Mouse (Mus musculus) adrenal gland (tissue): ENCODE data around the gene Gtf3c4.

Experiments
- intact Hi-C: fragments of 180-260 bp; cut with DNase I; formaldehyde crosslinking; loops from one replicate; pipeline ENCODE4 v1.15.1; 2025
- long read RNA-seq, 2 experiments: library from polyadenylated mRNA; unstranded; transcript quantifications; one replicate each; pipeline ENCODE4 v2.0.0; 2020; ENCODE audit warnings: borderline replicate concordance in 1 of 2; ENCODE audit not compliant: insufficient replicate concordance in 1 of 2

The Gtf3c4 gene
- long read RNA-seq, experiment 1, full-length matches to known transcripts = 1 of 4 reads
- long read RNA-seq, experiment 1, partial matches to known transcripts = 3 of 4 reads
- long read RNA-seq, experiment 1, other reads (novel, unspliced or antisense) = 0 of 4 reads
- long read RNA-seq, experiment 2, full-length matches to known transcripts = 2 of 11 reads
- long read RNA-seq, experiment 2, partial matches to known transcripts = 5 of 11 reads
- long read RNA-seq, experiment 2, other reads (novel, unspliced or antisense) = 4 of 11 reads

DNA sequence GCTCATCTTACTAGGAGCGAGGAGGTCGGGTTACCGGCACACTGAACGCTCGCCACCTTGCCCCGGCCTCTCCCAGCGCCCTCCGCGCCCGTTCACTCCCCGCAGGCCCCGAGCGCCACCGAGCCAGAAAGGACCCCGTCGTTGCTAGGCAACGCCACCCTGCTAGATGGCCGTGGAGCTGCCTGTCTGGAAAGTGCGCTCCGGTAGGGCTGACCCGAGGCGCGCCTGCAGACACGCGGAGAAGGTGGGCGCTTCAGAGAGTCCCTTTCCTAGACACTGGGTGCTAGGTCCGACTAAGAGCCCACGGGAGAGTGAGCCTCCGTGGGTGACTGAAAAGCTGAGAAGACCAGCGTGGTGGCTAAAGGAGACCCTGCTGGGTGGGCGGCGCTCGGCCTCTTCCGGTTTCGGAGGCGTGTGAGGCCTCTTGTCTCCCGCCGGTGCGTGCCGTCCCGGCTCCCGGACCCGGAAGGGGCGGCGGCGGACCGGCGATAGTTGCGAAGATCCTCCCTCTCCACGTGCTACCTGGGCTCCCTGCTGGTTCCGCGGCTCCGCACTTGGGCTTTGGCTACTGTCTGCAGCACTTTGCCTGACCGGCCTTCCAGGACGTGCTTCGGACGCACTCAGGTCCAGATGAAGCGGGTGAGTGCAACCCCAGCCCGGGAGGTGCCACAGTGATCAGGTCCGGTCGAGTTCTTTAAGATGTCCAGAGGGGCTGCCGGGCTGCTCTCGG is at the start of gene Gtf3c4, which contains the start of gene Ddx31:
TSS of gene Gtf3c4 (minus strand) at position 139 of the 730 bp plus-strand sequence.
TSS of gene Ddx31 (plus strand) at position 185 of the 730 bp plus-strand sequence.
- intact Hi-C loops = loop anchor here (5.0 kb wide), 1 partner anchor 83 kb away; no protein-coding TSS in a partner anchor

DNA sequence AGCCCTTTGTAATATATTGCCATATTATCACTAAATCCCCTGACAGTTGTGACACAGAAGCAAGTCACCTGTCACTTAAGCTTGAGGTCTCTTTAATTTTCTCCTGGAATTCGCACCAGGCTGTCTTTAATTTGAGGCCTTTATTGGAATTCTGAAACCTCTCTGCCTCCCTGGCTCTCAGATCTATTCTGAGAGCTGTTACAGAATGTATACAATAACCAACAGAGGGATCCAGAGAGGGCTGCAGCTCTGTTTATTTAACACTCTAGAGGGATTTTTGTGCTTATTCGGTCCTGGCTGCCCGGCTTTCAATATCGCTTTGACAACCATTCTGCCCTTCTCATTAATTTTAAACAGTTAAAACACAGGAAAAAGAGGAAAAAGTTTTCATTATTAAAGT is 44.8 kb upstream of the Gtf3c4 start:
- intact Hi-C loops = no loop called here

DNA sequence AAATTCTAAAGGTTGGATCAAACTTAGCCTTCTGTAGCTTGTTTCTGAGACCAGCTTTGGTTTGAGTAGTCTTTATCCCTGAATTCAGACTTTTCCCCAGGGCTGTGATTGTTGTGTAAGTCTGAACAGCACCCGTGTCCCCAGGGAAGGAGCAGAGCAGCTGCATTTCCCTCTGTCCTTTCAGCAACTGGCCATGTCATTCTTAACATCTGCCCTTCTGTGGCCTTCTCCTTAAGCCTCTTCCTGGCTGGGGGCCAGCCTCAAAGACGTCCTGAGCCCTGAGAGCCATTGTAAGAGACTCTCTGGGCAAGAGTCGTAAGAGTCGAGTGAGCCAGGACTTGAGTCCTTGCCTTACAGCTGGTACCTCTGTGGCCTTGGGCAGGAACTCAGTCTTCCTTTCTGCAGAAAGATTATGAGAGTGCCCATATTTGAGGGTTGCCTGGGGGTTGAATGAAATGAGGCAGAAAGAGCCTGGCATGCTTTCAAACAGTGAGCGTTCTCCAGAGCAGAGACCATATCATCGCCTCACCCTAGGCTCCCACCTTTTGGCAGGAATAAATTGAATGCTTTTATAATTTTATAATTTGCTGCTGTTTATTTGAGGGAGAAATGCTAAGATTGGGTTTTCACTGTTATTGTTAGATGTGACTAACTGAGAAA is 42.8 kb upstream of the Gtf3c4 start:
- intact Hi-C loops = no loop called here

DNA sequence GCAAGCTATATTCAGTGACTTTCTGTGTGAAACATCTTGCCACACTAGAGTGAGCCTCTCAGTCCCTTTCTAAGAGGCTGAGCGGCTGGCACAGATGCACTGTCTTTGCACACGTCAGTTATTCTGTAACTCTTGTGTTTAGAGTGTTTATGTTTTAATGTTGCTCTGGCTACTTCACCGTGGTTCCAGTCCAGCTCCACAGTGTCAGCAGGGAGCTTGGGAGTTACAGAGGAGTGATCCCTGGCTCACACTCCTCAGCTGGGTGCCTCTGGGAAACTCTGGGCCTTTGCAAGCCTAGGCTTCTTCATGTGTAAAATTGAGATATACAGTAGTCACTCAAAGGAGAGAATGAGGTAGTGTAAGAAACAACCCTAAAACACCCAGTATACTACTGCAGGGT is 41.9 kb upstream of the Gtf3c4 start:
- intact Hi-C loops = no loop called here

DNA sequence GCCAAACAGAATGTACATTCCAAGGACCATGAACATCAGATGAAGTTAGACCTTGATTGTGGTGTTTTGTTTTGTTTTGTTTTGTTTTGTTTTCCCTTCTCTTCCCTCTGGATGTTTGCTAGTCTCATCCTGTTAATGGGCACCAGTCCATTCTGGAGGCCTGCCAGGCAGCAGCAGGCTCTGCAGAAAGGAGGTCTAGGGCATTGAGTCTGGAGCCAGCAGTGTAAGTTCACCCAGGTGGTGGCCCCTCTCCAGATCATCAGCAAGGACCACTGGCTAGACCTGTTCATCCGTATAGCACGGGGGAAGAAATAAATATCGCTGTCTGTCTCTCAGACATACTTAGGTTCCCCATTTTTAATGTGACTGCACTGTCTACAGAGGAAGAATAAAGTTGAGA is 41.1 kb upstream of the Gtf3c4 start:
- intact Hi-C loops = no loop called here

DNA sequence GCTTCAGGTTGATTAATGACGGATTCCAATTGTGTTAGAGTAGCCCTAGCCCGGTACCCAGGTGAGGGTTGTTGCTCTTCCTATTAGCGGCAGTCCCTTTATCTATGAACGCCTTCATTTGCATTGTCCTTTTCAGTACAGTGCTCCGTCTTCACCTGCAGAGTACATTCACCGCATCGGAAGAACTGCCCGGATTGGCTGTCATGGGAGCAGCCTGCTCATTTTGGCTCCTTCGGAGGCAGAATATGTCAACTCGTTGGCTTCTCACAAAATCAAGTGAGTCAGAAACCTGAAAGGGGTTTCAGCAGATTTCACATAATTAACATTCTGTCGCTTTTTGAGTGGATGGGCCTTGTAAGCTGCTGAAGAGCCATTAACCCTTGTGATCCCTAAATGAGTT is 35.4 kb upstream of the Gtf3c4 start:
- intact Hi-C loops = no loop called here

DNA sequence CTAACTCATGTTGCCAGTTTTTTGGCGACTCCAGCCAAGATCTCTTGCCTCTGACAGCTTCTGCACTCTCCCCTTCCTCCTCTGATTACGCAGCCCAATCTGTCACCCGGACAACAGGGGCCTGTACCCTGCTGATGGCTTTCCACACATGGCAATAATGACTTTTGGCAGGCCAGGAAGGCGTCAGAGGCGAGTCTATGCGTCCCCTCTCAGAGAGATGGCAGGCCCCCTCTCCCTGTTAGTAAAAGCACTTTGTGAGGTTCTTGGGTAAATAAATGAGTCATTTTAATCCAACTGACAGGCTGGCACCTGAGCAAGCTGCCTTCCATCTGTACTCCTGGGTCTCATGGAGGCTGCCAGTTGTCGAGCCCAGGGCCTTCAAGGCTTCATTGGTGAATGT is 27.3 kb upstream of the Gtf3c4 start:
- intact Hi-C loops = no loop called here

DNA sequence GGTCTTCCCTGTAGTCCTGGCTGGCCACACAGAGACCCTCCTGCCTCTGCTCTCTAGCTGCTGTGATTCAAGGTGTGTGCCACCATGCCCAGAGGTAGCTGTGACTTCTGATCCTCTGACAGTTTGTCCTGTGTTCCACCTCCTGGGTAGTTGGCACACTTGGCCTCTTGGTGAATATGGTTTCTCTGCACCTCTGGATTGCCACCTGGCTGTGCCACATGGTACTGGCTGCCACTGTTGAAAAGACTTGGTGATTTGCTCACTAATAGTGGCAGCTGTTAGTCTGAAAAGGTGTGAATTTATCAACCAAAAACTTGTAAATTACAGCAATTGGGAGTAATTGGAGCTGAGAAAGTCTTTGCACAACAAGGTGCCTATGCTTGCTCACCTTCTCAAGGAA is 23.7 kb upstream of the Gtf3c4 start:
- intact Hi-C loops = loop anchor here (5.0 kb wide), 1 partner anchor 107 kb away; no protein-coding TSS in a partner anchor

DNA sequence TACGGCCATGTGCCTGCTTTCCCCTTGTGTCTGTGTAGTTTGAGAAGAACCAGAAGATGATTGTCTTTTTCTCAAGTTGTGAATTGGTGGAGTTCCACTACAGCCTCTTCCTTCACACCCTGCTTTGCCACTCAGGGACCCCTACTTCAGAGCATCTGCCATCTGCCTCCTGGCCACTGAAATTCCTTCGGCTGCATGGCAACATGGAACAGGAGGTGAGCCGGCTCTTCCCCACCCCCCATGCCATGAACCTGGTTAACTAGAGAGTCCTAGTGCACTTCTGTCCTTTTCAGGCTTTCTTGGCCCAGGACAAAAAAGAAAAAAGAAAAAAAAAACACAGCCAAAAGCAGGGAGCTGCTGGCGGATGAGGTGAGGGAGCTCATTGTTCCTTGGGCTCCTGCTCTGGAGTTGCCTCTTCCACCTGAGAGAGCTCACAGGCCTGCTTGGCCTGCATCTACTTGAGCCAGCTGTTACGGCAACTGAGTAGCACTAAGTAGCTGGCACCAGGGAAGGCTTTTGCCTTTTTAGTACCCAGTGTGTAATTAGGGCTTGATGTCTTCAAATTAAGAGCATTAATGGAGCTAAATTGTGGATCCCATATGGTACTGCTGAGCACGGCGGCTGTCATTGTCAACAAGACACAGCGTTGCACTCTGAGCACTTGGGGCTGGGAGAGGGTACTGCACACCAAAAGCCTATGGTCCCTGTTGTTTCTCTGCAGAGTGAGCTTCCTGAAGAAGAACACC is 20.7 kb upstream of the Gtf3c4 start:
- intact Hi-C loops = loop anchor here (5.0 kb wide), 1 partner anchor 104 kb away; no protein-coding TSS in a partner anchor

DNA sequence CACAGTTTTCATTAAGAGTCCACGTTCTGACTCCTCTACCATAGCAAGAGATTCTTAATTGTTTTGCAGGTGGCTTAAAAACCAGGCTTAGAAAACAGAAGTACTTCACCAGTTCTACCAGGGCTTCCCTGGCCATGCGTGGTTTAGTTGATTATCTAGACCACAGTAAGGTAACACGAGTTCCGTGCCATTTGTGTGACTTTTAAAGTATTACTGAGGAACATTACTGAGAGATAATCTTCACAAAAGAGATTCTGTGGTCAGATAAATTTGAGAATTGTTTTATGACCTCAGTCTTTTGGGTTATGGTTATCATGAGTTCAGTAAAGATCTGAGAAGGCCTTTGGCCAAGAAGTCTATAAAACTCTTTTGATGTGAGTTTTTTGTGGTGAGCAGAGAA is 19.1 kb upstream of the Gtf3c4 start:
- intact Hi-C loops = no loop called here

DNA sequence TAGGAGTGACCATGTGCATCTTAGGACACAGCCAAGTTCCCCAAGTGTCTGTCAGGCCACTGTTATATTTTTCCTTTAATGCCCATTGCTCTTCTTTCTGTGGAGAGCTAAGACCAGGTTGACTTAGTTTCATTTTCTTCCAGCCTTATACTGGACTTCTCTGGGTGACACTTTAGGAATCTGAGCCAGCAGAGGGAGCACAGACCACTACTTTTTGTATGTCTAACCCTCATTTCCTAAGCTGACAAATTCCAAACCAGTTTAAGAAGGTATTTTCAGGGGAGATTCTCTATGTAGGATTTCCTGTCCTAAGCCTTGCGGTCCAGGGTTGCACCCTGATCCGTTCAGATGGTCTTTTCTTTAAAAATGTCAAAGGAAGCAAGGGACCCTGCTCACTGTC is 15.6 kb upstream of the Gtf3c4 start:
- intact Hi-C loops = no loop called here

DNA sequence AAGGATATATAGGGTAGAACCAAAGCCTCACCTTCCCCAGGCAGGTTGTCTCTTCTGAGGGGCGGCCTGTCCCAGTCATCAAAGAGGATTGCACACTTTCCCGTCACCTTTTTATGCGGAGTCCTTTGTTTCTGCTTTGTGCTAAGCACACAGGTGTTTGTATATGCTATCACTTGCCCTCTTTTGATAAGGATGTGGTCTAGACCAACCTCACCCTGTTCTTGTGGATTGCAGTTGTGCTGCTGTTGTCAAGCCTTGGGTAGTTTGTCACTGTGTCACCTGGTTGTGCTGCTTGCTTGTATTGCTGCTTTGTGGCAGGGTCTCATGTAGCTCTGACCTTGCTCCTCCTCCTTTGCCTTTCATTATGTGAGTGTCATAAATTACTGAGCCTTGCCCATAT is 12.4 kb upstream of the Gtf3c4 start:
- intact Hi-C loops = no loop called here

DNA sequence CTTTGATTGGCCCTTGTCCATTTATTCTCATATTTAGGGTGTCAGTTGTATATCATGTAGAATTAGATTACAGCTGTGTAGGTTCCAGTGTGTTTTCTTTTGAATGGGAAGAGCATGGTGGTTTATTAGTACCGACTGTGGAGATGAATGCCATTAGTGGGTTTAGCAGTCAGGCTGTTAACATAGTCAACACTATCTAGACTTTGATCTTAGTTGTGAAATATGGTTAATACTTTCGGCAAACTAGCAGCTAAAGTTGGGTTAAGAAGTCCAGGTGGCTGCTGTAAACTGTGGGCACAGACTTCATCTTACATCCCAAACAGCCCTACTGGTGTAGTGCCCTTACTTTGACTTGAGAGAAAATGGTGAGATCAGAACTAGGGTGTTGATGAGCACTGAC is 8.7 kb upstream of the Gtf3c4 start:
- intact Hi-C loops = no loop called here

DNA sequence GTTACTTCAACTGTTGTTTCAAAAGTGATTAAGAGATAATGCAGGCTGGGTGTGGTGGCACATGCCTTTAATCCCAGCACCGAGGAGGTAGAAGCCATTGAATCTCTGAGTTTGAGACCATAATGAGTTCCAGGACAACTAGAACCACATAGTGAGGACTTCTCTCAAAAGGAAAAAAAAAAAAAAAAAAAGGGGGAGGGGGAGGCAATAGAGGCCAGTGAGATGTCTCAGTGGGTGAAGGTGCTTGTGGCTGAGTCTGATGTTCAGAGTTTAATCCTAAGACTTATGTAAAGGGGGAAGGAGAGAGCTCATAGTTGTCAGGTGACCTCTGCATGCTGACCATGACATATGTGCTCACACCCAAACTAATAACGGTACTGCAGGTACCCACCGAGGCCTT is 1.9 kb upstream of the Gtf3c4 start:
- intact Hi-C loops = loop anchor here (5.0 kb wide), 1 partner anchor 85 kb away; no protein-coding TSS in a partner anchor

DNA sequence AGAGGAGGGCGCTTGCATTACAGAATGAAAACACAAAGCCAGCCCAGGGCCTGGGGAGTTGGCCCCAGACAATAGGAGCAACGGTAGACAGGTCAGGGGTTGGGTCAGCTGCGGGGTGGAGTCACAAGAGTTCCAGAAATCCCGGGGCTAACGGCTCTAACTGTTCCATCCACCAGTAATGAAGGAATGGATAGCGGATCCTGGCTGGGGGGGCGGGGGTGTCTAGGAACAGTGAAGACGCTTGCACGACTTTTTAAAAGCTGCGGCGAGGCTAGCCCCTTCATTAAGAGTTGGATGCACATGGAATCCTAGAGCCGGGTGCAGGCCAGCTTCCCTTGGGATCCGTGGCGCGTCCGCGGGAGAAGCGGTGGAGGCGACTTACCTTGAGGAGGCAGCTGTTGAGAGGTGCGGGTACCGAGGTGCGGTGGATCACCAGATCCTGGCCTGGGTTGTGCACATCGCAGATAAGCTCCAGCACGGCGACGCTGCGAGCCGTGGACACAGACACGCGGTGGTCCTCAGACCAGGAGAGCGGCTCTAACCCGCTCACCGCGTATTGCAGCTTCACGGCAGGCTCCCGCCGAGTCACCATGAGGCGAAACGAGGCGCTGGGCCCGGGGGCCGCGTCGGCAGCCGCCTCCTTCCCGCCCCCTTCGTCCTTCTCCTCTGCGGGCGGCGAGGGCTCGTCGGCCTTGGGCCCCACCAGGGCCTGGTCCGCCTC is 499 bp downstream of the Gtf3c4 start:
- intact Hi-C loops = loop anchor here (5.0 to 10.0 kb wide), 2 partner anchors 82 to 155 kb away; no protein-coding TSS in a partner anchor

DNA sequence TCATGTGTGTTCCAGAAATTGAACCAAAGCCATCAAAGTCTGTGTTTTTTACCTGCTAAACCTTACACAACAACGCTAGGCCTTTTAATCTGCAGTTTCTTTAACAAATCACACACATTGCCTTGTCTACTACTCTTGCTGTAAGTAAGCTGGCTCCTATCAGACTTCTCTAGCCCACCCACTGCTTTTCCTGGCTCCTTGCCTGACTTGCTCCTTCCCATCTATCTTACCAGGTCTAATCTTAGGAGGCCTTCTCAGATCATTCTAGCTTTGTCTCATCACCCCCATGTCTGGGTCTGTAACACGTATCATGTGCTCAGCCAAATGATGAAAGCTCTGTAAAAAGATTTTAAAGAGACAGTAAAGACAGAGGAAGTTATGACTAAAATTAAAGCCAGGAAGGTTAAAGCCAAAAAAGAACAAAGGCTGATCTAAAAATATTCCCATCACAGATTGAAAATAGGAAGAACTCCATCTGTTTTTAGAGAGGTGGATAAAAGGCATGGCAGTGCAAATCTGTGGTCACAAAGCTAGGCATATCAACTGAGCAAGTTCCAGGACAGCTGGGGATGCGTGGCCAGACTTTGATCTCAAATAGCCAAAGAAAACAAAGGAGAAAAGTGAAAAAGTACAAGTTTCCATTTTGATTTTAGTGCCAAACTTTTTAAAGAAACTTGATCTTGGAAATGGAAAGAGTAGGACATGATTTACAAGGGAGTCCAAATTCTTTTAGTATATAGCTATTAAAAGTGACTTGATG is 3.8 kb downstream of the Gtf3c4 start:
- intact Hi-C loops = loop anchor here (10.0 kb wide), 1 partner anchor 152 kb away; no protein-coding TSS in a partner anchor

DNA sequence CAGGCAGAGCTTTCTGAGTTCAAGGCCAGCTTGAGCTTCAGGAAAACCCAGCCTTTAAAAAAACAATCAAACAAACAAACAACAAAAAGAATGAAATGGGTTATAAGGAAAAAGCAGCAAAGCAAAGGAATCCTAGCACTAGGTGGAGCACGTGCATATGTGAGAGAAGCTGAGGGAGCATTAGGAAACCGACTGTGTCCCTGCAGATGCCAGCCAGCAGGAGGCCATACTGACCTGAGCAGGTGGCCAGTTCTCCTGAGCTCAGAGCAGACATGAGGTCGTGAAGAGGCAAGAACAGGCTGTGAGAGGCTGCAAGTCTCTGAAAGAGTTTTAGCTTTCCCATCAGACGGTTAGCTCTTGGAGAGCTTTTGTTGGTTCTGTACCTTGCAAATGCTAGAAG is 10.9 kb downstream of the Gtf3c4 start:
- intact Hi-C loops = no loop called here

DNA sequence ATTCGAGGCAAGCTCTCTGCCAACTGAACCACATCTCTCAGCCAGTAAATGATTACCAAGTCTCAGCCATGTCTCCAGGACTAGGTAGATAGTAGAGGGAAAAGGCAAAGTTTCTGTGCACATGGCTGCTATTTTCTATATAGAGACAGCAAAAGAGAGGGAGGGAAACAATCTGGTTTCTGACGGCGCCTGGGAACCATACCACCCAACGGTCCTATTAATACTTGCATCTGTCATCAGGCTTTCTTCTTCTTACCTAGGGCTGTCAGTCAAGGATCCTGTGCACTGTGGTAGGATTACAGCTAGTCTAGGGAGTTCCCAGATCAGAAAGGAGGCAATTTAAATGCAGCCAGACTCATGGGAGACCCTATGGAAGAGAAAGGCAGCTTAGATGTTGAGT is 21.3 kb downstream of the Gtf3c4 start:
- intact Hi-C loops = no loop called here

DNA sequence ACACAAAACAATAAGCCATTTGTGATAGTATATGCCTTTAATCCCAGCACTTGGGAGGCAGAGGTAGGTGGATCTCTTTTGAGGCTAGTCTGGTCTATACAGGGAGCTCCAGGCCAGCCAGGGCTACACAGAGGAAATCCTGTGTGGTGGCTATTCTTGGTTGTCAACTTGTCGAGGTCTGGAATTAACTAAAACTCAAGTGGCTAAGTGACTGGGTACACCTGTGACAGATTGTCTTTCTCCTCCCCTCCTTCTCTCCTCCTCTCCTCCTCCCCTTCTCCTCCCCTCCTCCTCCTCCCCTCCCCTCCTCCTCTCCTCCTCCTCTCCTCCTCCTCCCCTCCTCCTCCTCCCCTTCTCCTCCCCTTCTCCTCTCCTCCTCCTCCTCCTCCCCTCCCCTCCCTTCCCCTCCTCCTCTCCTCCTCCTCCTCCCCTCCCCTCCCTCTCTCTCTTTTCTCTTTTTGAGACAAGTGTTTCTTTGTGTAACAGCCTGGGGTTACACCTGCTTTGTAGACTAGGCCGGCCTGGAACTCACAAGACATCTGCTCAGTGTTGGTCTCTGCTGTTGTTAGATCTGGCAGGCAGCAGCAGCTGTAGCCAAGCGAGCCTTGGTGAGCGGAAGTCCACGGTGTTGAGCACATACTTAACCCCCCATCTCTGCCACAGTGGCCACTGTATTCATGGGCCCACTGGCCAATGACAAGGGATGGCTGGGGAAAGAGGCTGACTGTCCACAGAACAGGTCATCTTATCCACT is 29.7 kb downstream of the Gtf3c4 start:
- intact Hi-C loops = no loop called here
